Mouse (Mus musculus): ENCODE measurements at regions not wholly inside any gene's neighbourhood (a gene's known extent, or its start where the extent isn't known, plus 50 kb on each side); places are given as distances from the start of the nearest gene placed in this dataset.

DNA sequence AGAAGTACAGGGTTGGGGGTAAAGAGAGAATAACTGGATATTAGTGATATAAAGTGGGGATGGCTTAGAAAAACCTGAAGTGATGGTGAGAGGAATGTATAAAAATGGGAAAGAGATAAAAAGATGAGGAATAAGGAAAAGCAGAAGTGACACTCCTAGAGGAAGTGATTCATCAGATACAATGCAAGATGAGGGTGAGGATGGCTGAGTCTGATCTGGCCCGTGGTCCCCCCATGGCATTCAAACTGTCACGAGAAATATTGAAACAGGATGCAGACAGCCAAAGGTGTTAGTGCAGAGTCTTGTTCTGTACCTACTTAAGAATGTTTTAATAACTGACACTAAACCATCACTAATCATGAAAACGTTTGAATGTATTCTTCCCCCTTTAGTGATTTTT lies 56.2 kb upstream of the Kitl start:
- no peak for TF ChIP-seq GATA4 (IDR thresholded peaks at IDR 0.05; ENCODE audit: insufficient replicate concordance, low read length)

DNA sequence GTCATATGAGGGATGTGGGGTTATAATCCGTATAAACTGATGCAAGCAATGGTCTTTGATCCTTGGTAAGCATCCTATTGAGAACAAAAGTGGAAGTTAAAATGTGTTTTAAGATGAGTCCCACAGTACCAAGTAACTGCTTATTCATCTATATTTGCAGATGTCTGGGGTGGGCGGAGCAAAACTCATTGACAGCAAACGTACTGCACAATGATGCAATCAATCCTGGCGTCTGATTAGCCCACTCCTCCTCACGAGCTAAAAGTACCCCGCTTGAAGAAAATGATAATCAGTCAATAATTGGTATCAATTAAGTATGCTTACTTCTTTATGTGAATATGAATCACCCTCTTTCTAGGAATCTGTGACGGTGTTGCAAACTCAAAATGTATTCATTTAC lies 62.9 kb upstream of the Kitl start:
- TF ChIP-seq GATA4 (IDR thresholded peaks at IDR 0.05; ENCODE audit: insufficient replicate concordance, low read length) = no peak

GRCm38 (mm10) chr10:99951718-99952117 lies 63.7 kb upstream of the Kitl start:
- no peak for TF ChIP-seq GATA4 (IDR thresholded peaks at IDR 0.05; ENCODE audit: insufficient replicate concordance, low read length)

DNA sequence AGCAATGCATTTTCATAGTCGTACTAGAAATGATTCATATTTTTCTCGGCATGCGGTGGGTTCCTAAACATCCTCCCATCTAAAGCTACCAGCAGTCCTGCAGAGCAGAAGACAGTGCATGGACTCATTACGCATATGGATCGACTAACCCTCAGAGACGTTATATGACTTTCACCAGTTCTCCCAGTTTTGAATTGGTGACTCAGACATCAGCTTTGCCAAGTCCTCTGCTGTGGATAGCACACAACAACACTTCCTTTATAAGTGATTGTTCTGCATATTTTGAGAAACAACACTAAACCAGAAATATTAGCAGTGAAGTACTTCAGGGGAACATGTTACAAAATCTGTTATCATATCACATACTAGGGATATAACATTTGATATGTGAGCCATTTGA lies 64.1 kb upstream of the Kitl start:
- no peak for TF ChIP-seq GATA4 (IDR thresholded peaks at IDR 0.05; ENCODE audit: insufficient replicate concordance, low read length)

DNA sequence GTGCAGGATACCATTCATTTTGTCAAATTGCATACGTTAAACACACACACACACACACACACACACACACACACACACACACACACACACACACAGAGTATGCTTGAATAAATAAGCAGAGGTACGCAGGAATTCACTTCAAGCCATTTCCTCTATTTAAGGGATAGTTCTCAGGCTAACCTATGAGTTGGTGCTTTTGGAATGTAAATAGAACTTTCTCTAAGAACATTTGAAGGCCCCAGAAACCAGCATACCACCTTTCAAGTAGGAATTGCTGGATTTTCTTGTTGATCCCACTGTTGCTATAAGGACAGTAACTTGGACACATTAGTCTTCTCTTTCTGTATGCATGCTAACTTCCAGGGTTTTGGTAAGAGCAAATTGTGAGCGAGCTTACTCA lies 66.7 kb upstream of the Kitl start:
- TF ChIP-seq GATA4 (IDR thresholded peaks at IDR 0.05; ENCODE audit: insufficient replicate concordance, low read length) = no peak

GRCm38 (mm10) chr10:99945418-99945817 lies 70.0 kb upstream of the Kitl start:
- no peak for TF ChIP-seq GATA4 (IDR thresholded peaks at IDR 0.05; ENCODE audit: insufficient replicate concordance, low read length)

DNA sequence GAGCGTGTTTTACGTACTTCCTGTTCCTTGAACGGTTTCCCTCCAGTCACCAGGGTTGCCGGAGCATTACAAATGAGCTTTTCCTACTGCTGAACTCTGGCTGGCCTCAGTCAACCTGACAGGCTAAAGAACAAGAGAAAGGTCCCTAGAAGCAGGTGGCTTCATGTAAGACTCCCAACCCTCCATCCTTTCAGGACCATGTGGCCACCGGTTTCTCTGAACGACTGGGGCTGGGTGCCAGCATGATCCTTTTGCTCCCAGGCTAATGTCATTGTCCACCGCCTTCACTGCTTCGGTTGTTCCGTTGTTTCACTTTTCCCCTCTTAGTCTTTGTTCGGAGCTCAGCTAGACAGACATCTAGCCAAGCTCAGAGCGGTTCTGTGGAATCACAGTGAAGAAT lies 73.8 kb upstream of the Kitl start:
- TF ChIP-seq GATA4 (IDR thresholded peaks at IDR 0.05; ENCODE audit: insufficient replicate concordance, low read length) = no peak

DNA sequence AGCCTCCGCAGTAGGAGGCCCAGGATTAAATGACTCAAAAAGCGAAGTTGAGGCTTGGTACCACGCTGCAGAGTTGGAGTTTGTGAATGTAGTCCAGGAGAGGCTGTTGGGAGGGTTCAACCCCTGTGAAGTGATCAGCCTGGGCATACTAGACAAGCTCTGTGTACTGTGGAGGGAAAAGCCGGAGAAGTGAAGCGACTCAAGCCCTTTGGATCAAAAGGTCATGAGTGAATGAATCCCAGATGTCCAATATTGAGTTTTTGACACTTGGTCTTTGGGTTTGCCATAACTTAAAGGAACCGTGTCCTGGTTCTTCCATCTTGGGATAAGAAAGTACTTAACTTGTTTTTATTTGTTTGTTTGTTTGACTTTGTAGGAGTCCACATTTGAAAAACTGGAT lies 76.5 kb upstream of the Kitl start:
- TF ChIP-seq GATA4 (IDR thresholded peaks at IDR 0.05; ENCODE audit: insufficient replicate concordance, low read length) = no peak

GRCm38 (mm10) chr10:99937921-99938618 lies 77.4 kb upstream of the Kitl start:
- TF ChIP-seq GATA4 (IDR thresholded peaks at IDR 0.05; ENCODE audit: insufficient replicate concordance, low read length) = no peak

- TF ChIP-seq GATA4 (IDR thresholded peaks at IDR 0.05; ENCODE audit: insufficient replicate concordance, low read length) = no peak
These were observed 86.2 kb upstream of the Kitl start for GRCm38 (mm10) chr10:99929191-99929590.

DNA sequence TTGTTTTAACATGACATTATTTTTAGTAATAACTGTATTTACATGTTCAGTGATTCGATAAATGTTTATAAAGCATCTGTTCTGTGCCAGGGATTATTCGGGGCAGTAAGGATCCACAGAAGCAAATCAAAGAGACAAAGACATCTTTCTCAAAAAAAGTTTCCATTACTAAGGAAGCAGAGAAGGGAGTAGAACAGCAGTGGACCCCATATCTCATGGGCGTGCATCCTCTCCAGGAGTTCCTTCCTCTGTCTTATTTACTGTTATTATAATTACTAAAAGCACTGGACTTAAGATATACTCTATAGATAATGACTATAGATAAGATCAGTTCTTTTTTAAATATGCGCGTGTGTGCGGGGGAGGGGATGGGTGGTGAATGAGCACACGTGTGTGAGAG lies 87.5 kb upstream of the Kitl start:
- TF ChIP-seq GATA4 (IDR thresholded peaks at IDR 0.05; ENCODE audit: insufficient replicate concordance, low read length) = no peak

DNA sequence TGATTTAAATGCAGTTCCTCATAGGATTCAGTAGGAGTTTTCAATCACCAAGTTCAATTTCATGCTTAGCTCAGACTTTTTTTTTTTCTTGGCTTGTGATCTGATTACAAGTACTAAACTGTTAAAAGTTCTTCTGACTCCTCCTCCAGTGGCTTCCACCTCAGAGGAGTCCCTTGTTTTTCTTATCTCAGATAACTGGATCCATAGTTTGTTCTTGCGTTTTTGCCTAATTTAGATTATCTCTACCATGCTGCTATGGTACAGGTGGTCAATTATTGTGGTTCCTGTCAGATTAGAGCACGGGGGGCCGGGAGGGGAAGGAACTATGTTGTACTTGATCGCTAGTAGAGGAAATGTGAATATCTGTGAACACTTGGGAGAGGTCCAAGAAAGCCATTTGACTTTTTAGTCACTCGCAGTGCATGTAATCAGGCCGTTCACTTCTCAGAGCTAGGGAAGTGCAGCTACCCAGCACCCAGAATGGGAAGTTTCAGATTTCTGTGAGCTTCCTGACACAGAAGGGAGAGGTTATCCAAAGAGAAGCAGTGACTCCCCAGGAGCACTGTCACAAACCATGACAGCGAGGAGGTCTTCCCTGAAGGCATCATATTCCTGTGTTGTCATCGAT lies 89.0 kb upstream of the Kitl start:
- peak; percentile 42; the same call in 1 of the 2 replicates for TF ChIP-seq GATA4 (IDR thresholded peaks at IDR 0.05; ENCODE audit: insufficient replicate concordance, low read length)

DNA sequence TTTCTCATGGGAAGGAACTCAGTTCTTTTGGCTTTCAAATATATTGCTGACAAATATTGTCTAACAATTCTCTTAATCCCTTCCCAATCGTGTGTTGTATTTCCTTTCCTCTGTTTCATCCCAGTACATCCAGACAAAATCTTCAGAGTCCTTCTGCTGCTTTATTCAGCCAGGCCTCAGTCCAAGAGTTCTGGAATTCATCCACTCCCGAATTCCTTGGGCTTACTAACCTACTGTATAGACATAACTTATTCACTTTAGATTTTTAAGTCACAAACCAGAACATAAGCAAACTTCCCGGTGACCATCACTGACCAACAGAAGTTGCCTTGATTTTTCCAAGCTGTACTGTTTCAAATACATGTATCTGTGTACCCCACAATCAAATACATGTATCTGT lies 90.9 kb upstream of the Kitl start:
- TF ChIP-seq GATA4 (IDR thresholded peaks at IDR 0.05; ENCODE audit: insufficient replicate concordance, low read length) = no peak

- TF ChIP-seq GATA4 (IDR thresholded peaks at IDR 0.05; ENCODE audit: insufficient replicate concordance, low read length) = no peak
These were observed 95.5 kb upstream of the Kitl start for GRCm38 (mm10) chr10:99919925-99920324.

- no peak for TF ChIP-seq GATA4 (IDR thresholded peaks at IDR 0.05; ENCODE audit: insufficient replicate concordance, low read length)
These were observed 96.7 kb upstream of the Kitl start for GRCm38 (mm10) chr10:99918567-99919320.

DNA sequence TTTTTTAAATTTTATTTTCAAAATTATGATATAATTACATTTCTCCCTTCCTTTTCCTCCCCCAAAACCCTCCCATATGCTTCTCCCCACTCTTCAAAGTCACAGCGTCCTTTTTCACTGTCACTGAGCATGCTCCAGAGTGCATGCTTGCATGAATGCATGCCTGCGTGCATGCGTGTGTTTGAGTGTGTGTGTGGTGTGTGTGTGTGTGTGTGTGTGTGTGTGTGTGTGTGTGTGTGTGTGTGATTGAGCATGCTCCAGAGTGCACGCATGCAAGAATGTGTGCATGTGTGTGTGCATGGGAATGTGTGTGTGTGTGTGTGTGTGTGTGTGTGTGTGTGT lies 101.6 kb upstream of the Kitl start:
- TF ChIP-seq GATA4 (IDR thresholded peaks at IDR 0.05; ENCODE audit: insufficient replicate concordance, low read length) = no peak
